Mouse (Mus musculus) MEL (cell line): Measurements from ENCODE around the gene Col15a1. TPM values are rescaled to one million over a fixed set of nuclear protein-coding genes. Genes with fewer than 3 reads are reported as not detected.

Experiments
- DNase-seq: peaks from one replicate; pipeline ENCODE4 v3.0.0; 2011; ENCODE audit warnings: low read depth, low spot score
- H3K27ac ChIP-seq: 2 replicates; pipeline ENCODE4 v1.5.1; 2012; ENCODE audit warnings: low read depth, mild to moderate bottlenecking, control low read depth, low read length, moderate library complexity; ENCODE audit not compliant: control insufficient read depth
- H3K27me3 ChIP-seq, 2 experiments: fragments of 150-350 bp in 1 of 2; sonication (generic) in 1 of 2; 2 replicates each; pipeline ENCODE4 v1.6.1; 2012; ENCODE audit warnings: low read length in 2 of 2, mild to moderate bottlenecking in 2 of 2, improper control_type of control experiment in 1 of 2, moderate library complexity in 1 of 2; ENCODE audit not compliant: insufficient read depth in 2 of 2, control insufficient read depth in 1 of 2
- H3K36me3 ChIP-seq, 2 experiments: 2 replicates each; pipeline ENCODE4 v1.6.1; 2012 to 2014; ENCODE audit warnings: low read length in 2 of 2, improper control_type of control experiment in 1 of 2, inconsistent platforms in 1 of 2, mild to moderate bottlenecking in 1 of 2; ENCODE audit not compliant: insufficient read depth in 2 of 2, control insufficient read depth in 1 of 2
- H3K4me1 ChIP-seq, 2 experiments: fragments of 150-350 bp in 1 of 2; sonication (generic) in 1 of 2; 2 replicates each; pipeline ENCODE4 v1.6.1; 2012; ENCODE audit warnings: low read length in 2 of 2, improper control_type of control experiment in 1 of 2, mild to moderate bottlenecking in 1 of 2; ENCODE audit not compliant: insufficient read depth in 2 of 2, control insufficient read depth in 1 of 2
- H3K4me3 ChIP-seq, 2 experiments: fragments of 150-350 bp in 1 of 2; sonication (generic) in 1 of 2; 2 replicates each; pipeline ENCODE4 v1.5.1; 2012; ENCODE audit warnings: low read depth in 2 of 2, low read length in 2 of 2, mild to moderate bottlenecking in 2 of 2, moderate library complexity in 2 of 2, control low read depth in 1 of 2, improper control_type of control experiment in 1 of 2; ENCODE audit not compliant: control insufficient read depth in 1 of 2, insufficient read depth in 1 of 2
- H3K79me2 ChIP-seq: 2 replicates; pipeline ENCODE4 v1.6.1; 2012; ENCODE audit warnings: mild to moderate bottlenecking, low read length, moderate library complexity; ENCODE audit not compliant: control insufficient read depth, poor library complexity, insufficient read depth
- H3K9ac ChIP-seq: 2 replicates; pipeline ENCODE4 v1.6.1; 2012; ENCODE audit warnings: low read depth, mild to moderate bottlenecking, control low read depth, low read length, moderate library complexity; ENCODE audit not compliant: control insufficient read depth, poor library complexity, severe bottlenecking
- H3K9me3 ChIP-seq: fragments of 150-350 bp; sonication (generic); replicated peaks from 2 replicates; pipeline ENCODE4 v1.6.1; 2012; ENCODE audit warnings: mild to moderate bottlenecking, low read length, improper control_type of control experiment, moderate library complexity; ENCODE audit not compliant: insufficient read depth
- CTCF ChIP-seq, 3 experiments: IDR thresholded peaks in 2 of 3; conservative IDR thresholded peaks in 1 of 3; 2 replicates each; pipeline ENCODE4 v1.5.1; 2011 to 2012; ENCODE audit warnings: low read length in 3 of 3, low read depth in 2 of 3, mild to moderate bottlenecking in 2 of 3, improper control_type of control experiment in 1 of 3, inconsistent platforms in 1 of 3, mixed read lengths in 1 of 3, moderate library complexity in 1 of 3; ENCODE audit not compliant: control insufficient read depth in 1 of 3, insufficient read depth in 1 of 3, poor library complexity in 1 of 3, severe bottlenecking in 1 of 3
- EP300 ChIP-seq, 2 experiments: IDR thresholded peaks; 2 replicates each; pipeline ENCODE4 v1.6.1; 2011; ENCODE audit warnings: improper control_type of control experiment in 2 of 2, low read length in 2 of 2, low read depth in 1 of 2, mild to moderate bottlenecking in 1 of 2
- MAX ChIP-seq: IDR thresholded peaks from 2 replicates; pipeline ENCODE4 v1.6.1; 2011; ENCODE audit warnings: low read length, improper control_type of control experiment
- MAZ ChIP-seq: IDR thresholded peaks from 2 replicates; pipeline ENCODE4 v1.6.1; 2012; ENCODE audit warnings: low read depth, mild to moderate bottlenecking, inconsistent platforms, low read length, improper control_type of control experiment
- MEF2A ChIP-seq: IDR thresholded peaks from 2 replicates; pipeline ENCODE4 v1.6.1; 2014; ENCODE audit warnings: low read depth, mild to moderate bottlenecking, inconsistent platforms, low read length, improper control_type of control experiment; ENCODE audit not compliant: poor library complexity, insufficient replicate concordance, severe bottlenecking; ENCODE audit errors: extremely low read depth
- MYC ChIP-seq: IDR thresholded peaks from 2 replicates; pipeline ENCODE4 v1.6.1; 2011; ENCODE audit warnings: low read depth, mild to moderate bottlenecking, low read length, improper control_type of control experiment, moderate library complexity
- NELFE ChIP-seq: IDR thresholded peaks from 2 replicates; pipeline ENCODE4 v1.6.1; 2011; ENCODE audit warnings: low read depth, low read length, improper control_type of control experiment
- NRF1 ChIP-seq: IDR thresholded peaks from 2 replicates; pipeline ENCODE4 v1.6.1; 2014; ENCODE audit warnings: low read depth, mild to moderate bottlenecking, inconsistent platforms, low read length, improper control_type of control experiment, moderate library complexity; ENCODE audit not compliant: poor library complexity, insufficient read depth, severe bottlenecking
- RAD21 ChIP-seq: IDR thresholded peaks from 2 replicates; pipeline ENCODE4 v1.6.1; 2011; ENCODE audit warnings: mild to moderate bottlenecking, low read depth, low read length, improper control_type of control experiment
- RCOR1 ChIP-seq: IDR thresholded peaks from 2 replicates; pipeline ENCODE4 v1.6.1; 2012; ENCODE audit warnings: low read depth, mild to moderate bottlenecking, inconsistent platforms, low read length, improper control_type of control experiment
- SMC3 ChIP-seq: IDR thresholded peaks from 2 replicates; pipeline ENCODE4 v1.6.1; 2011; ENCODE audit warnings: low read depth, low read length, improper control_type of control experiment
- UBTF ChIP-seq: IDR thresholded peaks from 2 replicates; pipeline ENCODE4 v1.6.1; 2012; ENCODE audit warnings: low read depth, mild to moderate bottlenecking, inconsistent platforms, low read length, improper control_type of control experiment, moderate library complexity, borderline replicate concordance; ENCODE audit not compliant: insufficient read depth
- ZC3H11A ChIP-seq: IDR thresholded peaks from 2 replicates; pipeline ENCODE4 v1.6.1; 2012; ENCODE audit warnings: low read depth, mild to moderate bottlenecking, inconsistent platforms, low read length, improper control_type of control experiment
- ZMIZ1 ChIP-seq: IDR thresholded peaks from 2 replicates; pipeline ENCODE4 v1.6.1; 2012; ENCODE audit warnings: low read depth, mild to moderate bottlenecking, inconsistent platforms, low read length, improper control_type of control experiment, moderate library complexity
- polyA plus RNA-seq, 2 experiments: library from polyadenylated mRNA; stranded (reverse) in 1 of 2; unstranded in 1 of 2; fragments of >175 nt in 1 of 2; fragments of >200 nt in 1 of 2; gene quantifications; 2 replicates each; pipeline versions ENCODE4 v1.2.1 to v1.2.4; 2012; ENCODE audit warnings: low replicate concordance in 2 of 2, low read depth in 1 of 2; ENCODE audit not compliant: insufficient read length in 2 of 2, insufficient read depth in 1 of 2, missing spikeins in 1 of 2
- total RNA-seq: library from RNA; depleted of rRNA; stranded (reverse); fragments of 300-350 nt; gene quantifications from 2 replicates; pipeline ENCODE4 v1.2.3, GENCODE M21; 2012

Gene Col15a1
- total and polyA plus RNA-seq, 3 experiments: 2.2 to 2.6 TPM; not detected in 1

DNA sequence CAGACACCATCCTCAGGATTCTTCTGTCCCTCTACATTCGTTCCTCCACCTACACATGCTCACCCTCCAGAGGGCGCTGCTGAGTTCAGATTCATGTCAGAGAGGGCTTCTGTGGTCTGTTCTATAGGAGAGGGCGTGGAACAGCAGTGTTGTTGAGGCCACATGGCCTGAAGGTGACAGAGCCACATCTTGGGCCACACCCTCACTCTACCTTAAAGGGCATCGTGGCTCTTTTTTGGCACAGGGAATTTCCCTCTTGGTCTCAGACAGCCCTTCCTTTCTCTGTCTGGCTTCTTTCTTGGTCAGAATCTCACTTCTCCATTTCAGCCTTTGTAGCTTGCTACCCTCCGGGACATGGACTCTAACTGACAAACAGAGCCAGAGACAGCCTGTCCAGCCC lies 43.1 kb downstream of the Col15a1 start (continued):
- TF ChIP-seq MYC: peak; percentile 86

DNA sequence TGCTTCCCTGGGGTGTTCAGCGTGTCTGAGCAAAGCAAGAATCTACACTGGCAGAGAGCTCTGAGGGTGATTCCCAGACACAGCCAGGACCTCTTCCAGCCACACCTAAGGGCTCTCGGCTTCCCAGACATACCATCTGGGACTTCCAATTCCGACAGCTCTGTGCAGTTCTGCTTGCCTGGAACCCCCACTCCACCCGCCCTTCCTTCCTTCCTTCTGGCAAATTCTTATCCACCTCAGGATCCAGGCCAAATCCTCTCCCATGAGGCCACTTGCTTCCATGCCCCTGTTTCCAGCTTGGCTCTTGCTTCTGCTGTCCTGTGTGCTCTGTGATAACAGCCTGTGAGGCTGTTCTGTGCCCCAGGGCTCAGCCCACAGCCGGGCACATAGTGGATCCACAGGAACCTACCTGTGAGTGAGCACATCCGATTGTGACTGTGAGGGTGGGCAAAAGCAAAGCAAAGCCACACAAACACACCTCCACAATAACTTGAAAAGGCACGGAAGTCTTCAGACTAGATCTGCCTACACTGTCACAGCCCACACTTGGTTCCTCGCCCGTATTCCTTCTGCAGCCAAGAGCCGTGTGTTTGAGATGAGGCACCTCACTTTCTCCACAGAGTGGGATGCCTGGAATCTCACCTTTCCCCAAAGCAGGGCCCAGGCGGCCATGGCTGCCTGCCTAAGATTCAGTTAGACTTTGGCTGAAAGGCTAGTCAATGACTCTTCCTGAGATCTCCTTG lies 43.9 kb downstream of the Col15a1 start:
- Histone ChIP-seq H3K79me2 (no peaks in the 10 kb centered on the region), H3K27ac (no peak overlapping the region), H3K36me3 (no peaks in the 10 kb centered on the region), H3K9me3 (no peaks in the 10 kb centered on the region), H3K27me3 (no peaks in the 10 kb centered on the region), H3K4me3 (no peak overlapping the region), H3K9ac (no peak overlapping the region; the same call in 1 of the 2 replicates), H3K4me1 (no peaks in the 10 kb centered on the region)
- no peak for DNase-seq
- TF ChIP-seq MAZ (no peak), MAX (no peak), UBTF (no peak), RCOR1 (no peak), ZC3H11A (no peak), NELFE (no peak), EP300 (IDR thresholded peaks at IDR 0.05; ENCODE audit: low read depth in 1 of 2, low read length in 2 of 2) (no peak), MEF2A (no peak), NRF1 (no peak)
- TF ChIP-seq, all 39 proteins: peak for 0

DNA sequence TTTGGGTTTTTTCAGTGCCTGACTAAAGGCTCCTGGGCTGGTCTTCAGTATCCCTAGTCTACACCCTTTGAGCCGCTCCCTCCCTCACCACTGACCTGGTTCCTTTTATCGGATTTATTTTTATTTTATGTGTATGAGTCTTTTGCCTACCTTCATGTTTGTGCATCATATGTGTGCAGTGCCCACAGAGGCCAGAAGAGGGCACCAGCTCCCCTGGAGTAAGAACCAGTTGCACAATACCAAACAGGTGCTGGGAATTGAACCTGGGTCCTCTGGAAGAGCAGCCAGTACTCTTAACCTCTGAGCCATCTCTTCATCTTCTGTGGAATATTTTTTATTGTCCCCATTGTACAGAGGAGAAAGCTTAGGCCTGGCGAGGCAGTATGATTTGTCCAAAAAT lies 44.7 kb downstream of the Col15a1 start:
- H3K4me1 ChIP-seq: no peaks in the 10 kb centered on the region
- no peak overlapping the region for H3K27ac ChIP-seq
- no peaks in the 10 kb centered on the region for H3K36me3 ChIP-seq
- no peaks in the 10 kb centered on the region for H3K27me3 ChIP-seq
- H3K9ac ChIP-seq: no peak overlapping the region
- TF ChIP-seq RAD21 (peak; percentile 36), ZC3H11A (0 out of 2 replicates have a peak, but pooled peaks have one; percentile 12), SMC3 (peak; percentile 49), ZMIZ1 (no peak), CTCF (IDR thresholded peaks at IDR 0.05 in 2 of 3, conservative IDR thresholded peaks at IDR 0.05 in 1 of 3; ENCODE audit: control insufficient read depth in 1 of 3, insufficient read depth in 1 of 3, low read depth in 2 of 3, low read length in 3 of 3, poor library complexity in 1 of 3, severe bottlenecking in 1 of 3) (peak; percentile 36 to 51 (median 50)), MEF2A (no peak)
- H3K79me2 ChIP-seq: no peaks in the 10 kb centered on the region
- no peaks in the 10 kb centered on the region for H3K9me3 ChIP-seq
- no peak overlapping the region for H3K4me3 ChIP-seq
- DNase-seq: peak; percentile 36
